Mouse (Mus musculus) erythroblast, embryonic 14.5 days (primary cell): ENCODE results near the gene Mus81.

Source experiments
- GATA1 ChIP-seq: IDR thresholded peaks from 2 replicates; pipeline ENCODE4 v1.6.1; 2012; ENCODE audit warnings: low read length, inconsistent platforms, mixed read lengths
- TAL1 ChIP-seq: IDR thresholded peaks from 3 replicates; pipeline ENCODE4 v1.6.1; 2012; ENCODE audit warnings: low read length, inconsistent platforms, mixed read lengths

DNA sequence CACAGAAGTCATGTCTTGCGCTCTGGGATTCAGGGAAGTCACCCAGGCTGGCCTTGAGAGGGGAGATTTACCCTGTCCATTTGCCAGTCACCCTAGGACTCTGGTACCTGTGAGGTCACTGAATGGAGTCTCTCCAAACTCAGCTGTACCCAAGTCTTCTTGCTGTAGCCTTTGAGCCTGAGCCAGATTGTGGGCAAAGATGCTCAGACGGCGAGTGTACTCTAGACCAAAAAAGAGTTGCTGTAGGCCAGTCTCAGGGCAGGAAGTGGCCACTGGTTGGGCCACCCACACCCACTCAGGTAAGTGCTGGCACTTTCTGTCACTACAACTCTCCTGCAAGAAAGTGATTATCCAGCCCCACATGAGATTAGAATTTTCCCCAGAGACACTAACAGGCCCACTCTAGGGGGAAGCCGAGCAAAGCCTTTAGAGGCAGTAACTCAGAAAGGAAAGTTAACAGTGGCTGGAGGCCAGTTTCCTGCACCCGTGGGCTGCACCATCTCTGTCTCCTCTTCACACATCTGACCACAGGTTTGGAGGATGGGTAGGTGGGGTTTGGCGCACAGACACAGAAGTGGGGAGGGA is 21.2 kb downstream of the Mus81 start:
- TF ChIP-seq GATA1 (no peak), TAL1 (no peak)
